Mouse (Mus musculus) 3134 (cell line): ENCODE results near the gene Nup210.

Source experiments
- DNase-seq: peaks from one replicate; pipeline ENCODE4 v3.0.0-alpha.2; 2011; ENCODE audit warnings: low spot score; ENCODE audit not compliant: insufficient read length; ENCODE audit errors: extremely low read depth

The Nup210 gene

GRCm38 (mm10) chr6:91116244-91117145 is at the start of gene Nup210:
Gene Nup210 (minus strand): TSS chr6:91116829.
- peak; percentile 86 for DNase-seq

GRCm38 (mm10) chr6:91165210-91165609 is 48.6 kb upstream of the Nup210 start:
- DNase-seq = no peak

- DNase-seq = no peak
Measured at GRCm38 (mm10) chr6:91164584-91164983, 48.0 kb upstream of the Nup210 start.

- DNase-seq = no peak
Measured at GRCm38 (mm10) chr6:91163195-91163911, 46.7 kb upstream of the Nup210 start.

GRCm38 (mm10) chr6:91162314-91162713 is 45.7 kb upstream of the Nup210 start:
- DNase-seq = no peak

- DNase-seq = no peak
Measured at GRCm38 (mm10) chr6:91161506-91162235, 45.0 kb upstream of the Nup210 start.

GRCm38 (mm10) chr6:91160976-91161375 is 44.3 kb upstream of the Nup210 start:
- no peak for DNase-seq

- DNase-seq = peak; percentile 18
Measured at GRCm38 (mm10) chr6:91160399-91160798, 43.8 kb upstream of the Nup210 start.

- no peak for DNase-seq
Measured at GRCm38 (mm10) chr6:91159047-91159446, 42.4 kb upstream of the Nup210 start.

- DNase-seq = no peak
Measured at GRCm38 (mm10) chr6:91157237-91157570, 40.6 kb upstream of the Nup210 start.

GRCm38 (mm10) chr6:91156554-91157236 is 40.1 kb upstream of the Nup210 start, which contains the start of gene Hdac11:
Gene Hdac11 (plus strand): TSS chr6:91156665.
- peak; percentile 84 for DNase-seq

GRCm38 (mm10) chr6:91156062-91156461 is 39.4 kb upstream of the Nup210 start:
- no peak for DNase-seq

GRCm38 (mm10) chr6:91155286-91155685 is 38.7 kb upstream of the Nup210 start:
- DNase-seq = no peak

GRCm38 (mm10) chr6:91154685-91155084 is 38.1 kb upstream of the Nup210 start:
- no peak for DNase-seq

- no peak for DNase-seq
Measured at GRCm38 (mm10) chr6:91153549-91154064, 37.0 kb upstream of the Nup210 start.

GRCm38 (mm10) chr6:91152892-91153548 is 36.4 kb upstream of the Nup210 start:
- DNase-seq = no peak

- peak; percentile 54 for DNase-seq
Measured at GRCm38 (mm10) chr6:91147152-91147770, 30.6 kb upstream of the Nup210 start.

- DNase-seq = no peak
Measured at GRCm38 (mm10) chr6:91146443-91147151, 30.0 kb upstream of the Nup210 start.

GRCm38 (mm10) chr6:91145572-91145971 is 28.9 kb upstream of the Nup210 start:
- no peak for DNase-seq
